Mouse (Mus musculus): ENCODE data around the gene Sfrp5. TPM values are rescaled to one million over a fixed set of nuclear protein-coding genes. Genes with fewer than 3 reads are reported as not detected.

Gene Sfrp5
- polyA plus RNA-seq (2012; rRNA removed) = 0.58 and 2.3 TPM in 2 replicates

DNA sequence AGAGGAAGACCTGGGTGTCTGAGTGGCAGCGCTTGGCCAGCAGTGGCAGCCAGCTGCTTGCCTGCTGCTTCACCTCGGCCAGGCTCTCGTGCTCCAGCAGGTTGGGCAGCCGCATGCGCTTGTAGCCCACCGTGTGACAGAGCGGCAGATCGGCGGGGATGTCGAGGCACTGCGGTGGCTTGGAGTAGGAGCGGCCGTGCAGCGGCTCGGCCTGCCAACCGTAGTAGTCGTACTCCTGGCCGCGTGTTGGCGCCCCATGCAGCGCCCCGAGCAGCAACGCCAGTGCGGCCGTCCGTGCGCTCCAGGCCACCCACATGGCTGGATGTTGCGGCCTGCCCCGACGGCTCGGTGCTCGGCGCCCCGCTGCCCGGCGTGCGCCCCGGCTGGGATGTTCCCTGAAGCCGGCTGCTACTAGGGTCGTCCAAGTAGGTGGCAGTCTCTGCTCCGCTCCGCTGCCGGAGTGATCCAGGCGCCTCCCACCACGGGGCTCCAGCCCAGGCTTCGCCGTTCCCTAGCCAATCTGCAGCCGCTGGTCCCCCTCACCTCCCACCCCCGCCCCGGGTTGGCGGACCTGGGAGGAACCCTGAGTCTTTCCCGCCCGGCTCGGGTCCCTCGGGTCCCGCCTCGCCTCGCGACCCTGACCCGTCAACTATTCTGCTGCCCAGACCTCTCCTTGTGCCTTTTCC lies at the start of gene Sfrp5:
Gene Sfrp5, minus strand, starts transcription at position 557 of the 686 bp plus-strand sequence.

DNA sequence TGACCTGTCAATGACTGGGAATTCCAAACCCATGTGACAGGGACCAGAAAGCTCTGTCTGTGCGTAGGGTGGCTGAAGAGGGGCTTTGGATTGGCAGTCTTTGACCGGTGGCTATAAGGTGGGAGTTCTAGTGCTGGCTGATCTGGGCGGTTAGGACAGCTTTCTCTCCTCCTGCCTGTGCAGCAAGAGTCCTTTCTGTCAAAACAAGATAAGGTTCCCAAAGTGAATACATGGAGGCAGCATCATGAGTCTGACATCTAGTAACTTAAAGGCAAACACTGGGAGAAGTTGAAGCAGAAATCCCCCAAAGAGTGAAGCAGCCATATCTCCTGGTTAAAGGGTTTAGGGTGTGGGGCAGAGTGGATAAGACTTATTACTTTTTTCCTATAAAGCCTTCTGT lies 45.5 kb upstream of the Sfrp5 start, which contains the start of gene Golga7b:
Gene Golga7b, plus strand, starts transcription at position 56 of the 400 bp plus-strand sequence.

DNA sequence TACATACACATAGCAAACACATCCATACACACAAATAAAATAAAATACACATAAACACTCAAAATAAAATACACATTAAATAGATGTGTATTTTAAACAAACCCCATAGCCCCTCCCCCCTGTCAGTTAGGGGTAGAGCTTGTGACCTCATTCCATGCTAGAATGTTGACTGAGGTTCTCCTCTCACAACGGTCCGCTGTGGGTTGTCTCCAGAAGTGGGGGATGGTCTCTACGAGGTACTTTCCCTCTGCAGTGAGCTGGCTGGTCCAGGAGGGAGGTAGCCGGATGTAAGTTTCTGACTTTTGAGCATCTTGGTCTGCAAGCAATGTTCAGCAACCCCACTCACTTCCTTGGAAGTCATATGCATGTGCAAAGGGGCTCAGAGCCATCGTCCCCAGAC lies 38.3 kb downstream of the Sfrp5 start, which contains the start of gene Zfyve27:
Gene Zfyve27, plus strand, starts transcription at position 188 of the 400 bp plus-strand sequence.

Other genes with a start within 250 kb of the Sfrp5 start
- gene Mms19, start 221.1 kb downstream of the Sfrp5 start, polyA plus RNA-seq (2012; rRNA removed) = 50.6 and 72.5 TPM in 2 replicates
- 11.9 and 16.2 TPM in 2 replicates for gene Ubtd1, start 220.5 kb downstream of the Sfrp5 start, polyA plus RNA-seq (2012; rRNA removed)
- 0.08 and 0.11 TPM in 2 replicates for gene Ankrd2, start 166.3 kb downstream of the Sfrp5 start, polyA plus RNA-seq (2012; rRNA removed)
- gene Hoga1, start 156.6 kb downstream of the Sfrp5 start, polyA plus RNA-seq (2012; rRNA removed) = 1.8 and 2.8 TPM in 2 replicates
- gene 4933411K16Rik, start 150.0 kb downstream of the Sfrp5 start, polyA plus RNA-seq (2012; rRNA removed) = 0.50 and 0.51 TPM in 2 replicates
- 48.5 and 49.9 TPM in 2 replicates for gene Morn4, start 115.9 kb downstream of the Sfrp5 start, polyA plus RNA-seq (2012; rRNA removed)
- 36.2 and 37.6 TPM in 2 replicates for gene Pi4k2a, start 111.8 kb downstream of the Sfrp5 start, polyA plus RNA-seq (2012; rRNA removed)
- 4.8 and 8.6 TPM in 2 replicates for gene Avpi1, start 73.2 kb downstream of the Sfrp5 start, polyA plus RNA-seq (2012; rRNA removed)
- 16.4 and 35.8 TPM in 2 replicates for gene Marveld1, start 54.9 kb downstream of the Sfrp5 start, polyA plus RNA-seq (2012; rRNA removed)
- gene Zfyve27, start 38.3 kb downstream of the Sfrp5 start, polyA plus RNA-seq (2012; rRNA removed) = 60.0 and 62.2 TPM in 2 replicates
- 3.2 and 3.3 TPM in 2 replicates for gene Golga7b, start 45.3 kb upstream of the Sfrp5 start, polyA plus RNA-seq (2012; rRNA removed)
- gene Crtac1, start 229.5 kb upstream of the Sfrp5 start, polyA plus RNA-seq (2012; rRNA removed) = 3.1 and 7.9 TPM in 2 replicates